Mouse (Mus musculus) C2C12 (cell line): Measurements from ENCODE around the gene Mier2.

ENCODE experiments used
- CTCF ChIP-seq: IDR thresholded peaks from one replicate; pipeline ENCODE4 v1.5.1; 2011; ENCODE audit not compliant: control insufficient read depth, insufficient read depth, insufficient read length
- MYOG ChIP-seq: IDR thresholded peaks from one replicate; pipeline ENCODE4 v1.6.1; 2011; ENCODE audit not compliant: control insufficient read depth, insufficient read length; ENCODE audit errors: extremely low read depth

- no peak for TF ChIP-seq CTCF
- TF ChIP-seq MYOG = no peak
Observed at GRCm38 (mm10) chr10:79581501-79581900, 26.5 kb upstream of the Mier2 start.
